Comparison of ENCODE assay signal across 17 mouse cellular contexts in genomic region chr5:77481811-77482210, GRCm38 (mm10).
"Had no signal": no experiment of that assay in that cellular context is flagged by ENCODE, and none has a peak within 500 bp of the region (broad histone marks: within the 10 kb centered on the region; RNA-seq: fewer than 3 reads in every experiment).

No protein-coding gene starts in this region.

- H3K9me3 ChIP-seq: neural tube, embryonic 12.5 days; neural tube, embryonic 13.5 days; neural tube, embryonic 15.5 days; stomach, embryonic 15.5 days had no signal

- H3K4me1 ChIP-seq: neural tube, embryonic 12.5 days; neural tube, embryonic 13.5 days; neural tube, embryonic 15.5 days; stomach, embryonic 15.5 days had no signal

- H3K4me3 ChIP-seq: neural tube, embryonic 12.5 days; neural tube, embryonic 13.5 days; neural tube, embryonic 15.5 days; stomach, embryonic 15.5 days had no signal

- H3K27me3 ChIP-seq: neural tube, embryonic 12.5 days; neural tube, embryonic 13.5 days; neural tube, embryonic 15.5 days; stomach, embryonic 15.5 days had no signal

- DNase-seq: retina, postnatal 1 day; right cerebral cortex, adult 18-20 months; right cerebral cortex, postnatal 14 days; right cerebral cortex, postnatal 25 days; right cerebral cortex, postnatal 4 days; spleen, adult 18-20 months; thymus, adult 18-20 months; thymus, adult 2 months; thymus, postnatal 14 days; thymus, postnatal 25 days; thymus, postnatal 36 days; thymus, postnatal 4 days had no signal

- H3K36me3 ChIP-seq: neural tube, embryonic 12.5 days; neural tube, embryonic 13.5 days; neural tube, embryonic 15.5 days; stomach, embryonic 15.5 days had no signal

- H3K4me2 ChIP-seq: neural tube, embryonic 12.5 days; neural tube, embryonic 13.5 days; neural tube, embryonic 15.5 days; stomach, embryonic 15.5 days had no signal

- H3K9ac ChIP-seq: neural tube, embryonic 12.5 days; neural tube, embryonic 13.5 days; neural tube, embryonic 15.5 days; stomach, embryonic 15.5 days had no signal

- H3K27ac ChIP-seq: neural tube, embryonic 12.5 days; neural tube, embryonic 13.5 days; neural tube, embryonic 15.5 days; stomach, embryonic 15.5 days; stomach, postnatal 0 days had no signal
